Mouse (Mus musculus): ENCODE measurements at regions not wholly inside any gene's neighbourhood (a gene's known extent, or its start where the extent isn't known, plus 50 kb on each side); places are given as distances from the start of the nearest gene placed in this dataset.

DNA sequence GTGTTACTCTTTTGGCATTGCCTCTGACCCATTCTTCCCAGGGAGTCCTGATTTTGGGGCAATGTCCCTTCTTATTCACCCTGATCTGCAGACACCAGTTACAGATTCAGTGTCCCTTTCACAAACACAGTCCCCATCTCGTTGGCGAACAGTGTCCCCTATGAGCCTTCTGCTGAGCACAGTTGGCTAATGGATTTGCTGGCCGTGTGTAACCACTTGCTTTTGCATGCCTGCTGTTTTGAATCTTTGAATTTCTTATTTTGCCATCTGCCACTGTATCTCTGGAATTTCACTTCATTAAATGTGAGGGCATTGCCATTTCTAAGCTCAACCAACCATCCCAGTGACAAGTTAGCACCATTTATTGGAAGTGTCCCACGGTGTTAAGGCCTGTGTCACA is 368.5 kb upstream of the Id4 start:
- DNase-seq = no peak

DNA sequence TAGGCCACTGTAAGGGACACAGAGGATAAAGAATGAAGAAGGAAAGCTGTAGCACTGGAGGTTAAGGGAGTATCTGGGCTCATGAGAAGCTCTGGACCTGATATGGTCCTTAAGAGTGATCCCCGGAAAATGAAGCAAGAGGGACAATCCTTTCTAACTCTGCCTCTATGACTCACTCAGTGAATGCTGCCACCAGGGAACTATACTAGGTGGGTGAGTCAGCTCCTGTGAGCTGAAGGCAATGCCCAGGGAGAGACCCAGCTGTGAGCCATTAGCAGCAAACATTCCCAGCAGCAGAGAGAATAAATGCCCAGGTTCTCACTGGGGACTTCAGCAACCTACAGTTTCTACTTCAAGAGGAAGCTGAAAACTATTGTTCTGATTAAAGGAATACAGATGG is 366.7 kb upstream of the Id4 start:
- DNase-seq = no peak

DNA sequence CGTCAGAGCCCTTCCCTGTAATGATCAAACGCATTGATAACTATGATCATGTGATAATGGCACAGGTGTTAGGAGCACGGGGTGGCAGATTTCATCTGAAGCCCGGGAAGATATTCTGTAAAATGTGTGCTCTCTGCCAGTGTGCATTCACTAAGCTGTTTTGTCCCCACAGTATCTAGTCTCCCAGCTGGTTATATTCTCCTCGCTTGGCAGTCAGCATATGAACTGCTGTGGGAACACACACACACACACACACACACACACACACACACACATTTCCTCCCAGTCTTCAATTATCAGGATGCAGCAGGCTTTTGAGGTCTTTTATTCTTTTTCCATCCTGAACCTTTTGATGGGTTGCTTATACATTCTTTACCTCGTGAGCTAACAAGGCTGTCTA is 365.8 kb upstream of the Id4 start:
- no peak for DNase-seq

DNA sequence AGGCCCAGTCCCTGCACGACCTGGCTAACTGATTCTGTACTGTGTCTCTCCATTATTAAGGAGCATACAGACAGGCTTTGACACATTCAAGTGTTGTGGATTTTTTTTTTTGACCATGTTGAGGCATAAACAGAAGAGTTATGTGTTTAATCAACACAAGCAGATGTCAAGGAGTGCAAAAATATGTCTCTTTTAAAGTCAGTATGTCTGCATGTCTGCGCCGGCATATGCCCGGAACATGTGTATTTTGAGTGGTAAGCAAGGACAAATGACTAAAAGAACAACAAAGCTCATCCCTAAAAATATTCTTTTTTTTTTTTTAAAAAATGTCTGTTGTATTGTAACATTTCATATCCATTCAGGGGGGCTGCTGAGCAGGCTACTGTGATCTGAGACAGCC is 364.4 kb upstream of the Id4 start:
- no peak for DNase-seq

DNA sequence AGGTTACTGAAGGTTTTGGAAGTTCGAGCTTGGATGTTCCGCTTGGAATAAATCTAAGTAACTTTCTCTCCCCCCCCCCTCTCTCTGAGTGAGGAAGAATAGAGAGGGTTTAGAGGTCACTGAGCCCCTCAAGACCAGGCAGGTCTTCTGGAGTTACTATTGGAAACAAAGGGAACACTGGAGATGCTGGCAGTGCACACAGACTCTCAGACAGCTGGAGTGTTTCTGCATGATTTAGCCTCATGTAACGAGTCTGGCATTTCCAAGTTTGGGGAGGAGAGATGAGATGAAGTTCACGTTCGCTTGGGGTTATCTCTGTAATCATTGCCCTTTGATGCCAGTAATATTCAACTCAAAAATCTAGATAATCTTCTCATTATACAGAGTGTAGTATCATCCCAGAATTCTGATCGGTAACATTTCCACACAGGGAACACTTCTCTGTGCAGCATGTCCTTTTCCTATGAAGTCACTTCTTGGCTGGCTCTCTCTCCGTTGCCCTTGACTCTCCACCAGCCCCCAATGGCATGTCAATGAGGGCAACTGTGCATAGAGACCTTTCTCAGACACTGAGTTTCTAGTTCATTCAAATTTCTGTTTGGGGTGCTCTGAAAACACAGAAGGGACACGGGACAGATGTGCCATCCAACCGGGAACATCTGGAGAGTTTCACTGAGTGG is 351.0 kb upstream of the Id4 start:
- no peak for DNase-seq

DNA sequence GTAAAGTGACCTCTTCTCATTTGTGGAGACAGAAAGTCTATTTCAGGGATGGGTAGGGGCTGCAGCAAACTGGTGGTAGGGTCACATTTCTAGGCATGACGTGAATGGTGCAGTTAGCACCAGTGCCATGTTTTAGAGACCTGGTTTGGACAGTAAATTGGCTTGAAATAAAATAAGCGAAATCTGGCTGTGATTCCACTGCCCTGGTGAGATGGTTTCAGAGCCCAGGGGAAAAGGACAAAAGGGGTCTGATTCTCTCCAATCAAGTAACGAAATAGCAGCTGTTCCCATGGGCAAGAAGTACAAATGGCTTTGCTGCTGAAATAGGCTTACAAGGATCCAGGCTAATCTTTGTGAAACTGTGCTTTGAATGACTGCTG is 350.5 kb upstream of the Id4 start:
- DNase-seq = no peak

DNA sequence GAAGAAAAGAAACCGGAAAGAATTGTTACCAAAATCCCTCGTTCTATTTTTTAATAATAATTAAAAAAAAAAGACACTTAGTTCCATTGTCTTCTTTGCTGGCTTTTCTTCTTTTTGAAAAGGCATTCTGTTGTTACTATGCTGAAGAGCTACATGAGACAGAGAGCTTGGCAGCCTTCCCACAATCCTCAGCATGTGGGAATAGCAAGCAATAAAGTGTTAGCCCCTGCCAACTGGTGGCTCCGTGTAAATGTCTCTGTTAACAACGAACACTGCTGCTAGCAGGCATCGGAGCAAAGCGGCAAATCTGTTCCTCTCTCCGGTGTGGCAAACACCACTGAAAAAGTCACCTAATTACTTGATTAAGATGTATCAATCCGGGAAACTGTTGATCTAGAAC is 344.6 kb upstream of the Id4 start:
- DNase-seq = peak; percentile 18

DNA sequence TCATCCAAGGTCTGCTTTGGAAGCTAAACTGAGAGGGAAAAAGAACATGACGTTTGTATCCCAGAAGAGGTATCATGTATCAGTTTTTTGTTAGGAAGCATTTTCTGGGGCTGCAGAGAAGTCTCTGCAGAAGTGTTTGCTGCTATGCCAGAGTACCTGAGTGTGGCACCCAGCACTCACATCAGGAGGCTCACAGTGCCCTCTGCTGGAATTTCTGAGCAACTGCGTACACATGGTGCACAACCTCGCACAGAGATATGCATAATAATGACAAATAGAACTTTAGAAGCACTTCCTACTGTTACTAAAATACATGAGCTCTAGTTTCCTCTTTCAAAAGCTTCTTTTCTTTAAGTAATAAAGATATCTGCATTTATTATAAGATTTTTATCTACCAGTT is 343.7 kb upstream of the Id4 start:
- no peak for DNase-seq

DNA sequence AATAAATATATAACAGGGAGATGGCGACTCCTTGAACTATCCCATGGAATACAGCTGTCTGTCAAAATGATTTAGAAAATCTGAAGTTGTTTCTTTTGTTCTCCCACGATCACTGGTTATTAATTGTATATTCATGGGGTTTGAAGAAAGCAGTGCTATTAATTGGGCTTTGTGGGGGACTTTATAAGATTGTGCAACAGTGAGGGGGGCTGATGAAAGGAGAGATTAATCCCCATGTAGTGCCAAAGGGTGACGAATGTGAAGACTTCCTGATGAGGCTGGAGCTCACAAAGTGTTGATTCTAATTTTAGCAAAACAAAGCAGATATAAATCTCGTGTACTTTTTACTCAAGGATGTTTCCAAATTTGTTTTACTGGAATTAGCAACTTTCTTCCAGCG is 340.0 kb upstream of the Id4 start:
- DNase-seq = no peak

DNA sequence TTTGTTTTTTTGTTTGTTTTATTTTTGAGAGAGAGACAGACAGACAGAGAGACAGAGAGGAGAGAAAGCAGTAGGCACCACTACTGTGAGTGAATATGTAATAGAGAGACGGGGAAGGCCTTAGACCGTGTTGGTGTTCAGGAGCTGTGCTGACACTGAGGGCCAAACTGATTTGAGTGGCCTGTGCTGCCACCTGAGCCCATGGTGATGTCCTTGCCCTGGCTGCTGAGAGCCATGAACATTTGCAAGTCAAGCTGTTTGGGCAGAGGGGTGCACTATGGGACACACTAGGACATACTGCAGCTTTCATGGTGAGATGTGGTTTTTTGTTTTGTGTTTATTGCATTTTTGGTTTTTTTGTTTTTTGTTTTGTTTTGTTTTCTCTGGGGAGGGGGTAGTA is 320.3 kb upstream of the Id4 start:
- no peak for DNase-seq

DNA sequence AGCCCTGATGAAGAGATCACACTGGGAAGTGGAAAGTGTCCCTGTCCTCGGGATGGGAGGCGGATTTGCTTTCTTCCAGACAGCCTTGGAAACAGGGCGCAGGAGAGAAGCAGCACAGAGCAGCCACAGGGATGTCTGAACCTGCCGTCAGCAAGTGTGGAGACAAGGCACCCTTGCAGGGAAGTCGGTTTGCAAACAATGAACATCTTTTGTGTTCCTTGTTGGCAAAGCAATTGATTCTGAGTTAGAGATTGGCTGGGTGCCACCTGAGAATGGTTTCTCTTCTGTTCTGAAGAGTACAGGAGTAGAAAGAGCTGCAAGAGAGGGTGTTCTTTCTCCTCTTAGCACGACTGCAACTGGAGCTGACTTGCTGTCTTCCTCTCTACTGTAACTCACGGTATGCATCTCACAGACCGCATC is 318.6 kb upstream of the Id4 start:
- peak; percentile 9 for DNase-seq

DNA sequence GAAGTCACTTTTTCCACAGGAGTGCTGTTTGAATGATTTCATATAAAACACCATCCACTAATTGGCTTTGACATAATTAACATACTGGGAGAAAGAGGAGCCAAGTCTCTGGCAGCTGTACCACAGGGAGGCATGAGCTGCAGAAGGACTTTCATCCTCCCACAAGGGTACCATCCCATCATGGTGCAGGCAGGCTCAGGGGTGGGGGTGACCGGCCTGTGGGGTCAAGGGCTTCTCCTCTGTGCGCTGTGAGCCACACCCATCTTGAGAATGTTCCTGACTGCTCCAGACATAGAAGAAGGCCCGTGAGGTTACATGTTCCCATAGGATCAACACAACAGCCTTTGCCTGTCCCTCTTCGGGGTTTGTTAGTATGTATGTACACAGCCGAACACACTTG is 317.4 kb upstream of the Id4 start:
- no peak for DNase-seq

DNA sequence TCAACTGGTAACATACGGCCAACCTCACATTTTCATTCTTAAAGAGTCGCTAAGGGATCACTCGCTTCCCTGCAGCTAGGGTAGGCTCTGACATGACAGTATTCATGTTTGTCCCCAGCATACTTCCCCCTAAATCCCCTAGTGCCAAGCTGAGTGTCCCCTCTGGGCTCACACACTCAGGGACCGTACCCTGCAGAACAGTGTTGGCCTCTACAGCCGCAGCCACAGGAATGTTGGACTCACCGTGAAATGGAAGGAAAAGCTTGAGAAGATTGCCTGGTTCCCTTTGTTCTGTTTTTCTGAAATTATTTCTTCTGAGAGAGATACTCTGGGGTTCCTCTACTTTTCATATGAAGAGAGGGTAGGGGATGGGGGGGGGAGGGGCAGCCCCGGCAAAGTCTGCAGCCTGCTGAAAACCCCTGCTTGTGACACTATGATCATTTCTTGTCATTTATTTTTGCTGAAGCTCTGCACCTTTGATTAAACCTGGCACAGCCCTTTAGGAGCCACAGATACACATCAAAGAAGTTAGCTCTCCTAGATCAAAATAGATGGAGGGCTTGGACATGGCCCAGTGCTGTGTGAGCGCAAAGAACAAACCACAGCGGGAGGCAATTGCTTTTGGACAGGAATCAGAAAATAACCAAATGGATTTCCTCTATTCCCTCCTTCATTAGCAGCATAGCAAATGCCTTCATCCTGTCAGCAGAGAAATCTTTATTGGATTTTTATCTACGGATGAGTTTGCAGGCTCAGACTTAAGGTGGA is 312.7 kb upstream of the Id4 start:
- DNase-seq = peak; percentile 4

DNA sequence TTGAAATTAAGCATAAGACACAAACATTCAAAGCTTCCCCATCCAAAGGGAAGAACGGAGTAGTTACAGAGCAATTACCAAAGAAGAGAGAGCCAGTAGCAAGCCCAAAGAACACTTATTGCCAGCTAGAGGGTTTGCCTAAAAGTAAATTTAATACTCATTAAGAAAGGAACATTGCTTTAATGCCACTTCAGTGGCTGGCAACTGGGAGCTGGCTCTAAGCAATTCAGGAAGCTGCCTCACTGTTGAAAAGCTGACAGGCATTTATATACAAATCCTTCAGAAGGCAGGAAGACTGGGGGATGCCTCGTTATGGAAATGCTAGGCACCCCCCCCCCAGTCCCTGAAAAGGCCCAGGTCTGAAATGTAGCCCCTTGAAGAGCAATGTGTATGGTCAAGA is 310.6 kb upstream of the Id4 start:
- no peak for DNase-seq

DNA sequence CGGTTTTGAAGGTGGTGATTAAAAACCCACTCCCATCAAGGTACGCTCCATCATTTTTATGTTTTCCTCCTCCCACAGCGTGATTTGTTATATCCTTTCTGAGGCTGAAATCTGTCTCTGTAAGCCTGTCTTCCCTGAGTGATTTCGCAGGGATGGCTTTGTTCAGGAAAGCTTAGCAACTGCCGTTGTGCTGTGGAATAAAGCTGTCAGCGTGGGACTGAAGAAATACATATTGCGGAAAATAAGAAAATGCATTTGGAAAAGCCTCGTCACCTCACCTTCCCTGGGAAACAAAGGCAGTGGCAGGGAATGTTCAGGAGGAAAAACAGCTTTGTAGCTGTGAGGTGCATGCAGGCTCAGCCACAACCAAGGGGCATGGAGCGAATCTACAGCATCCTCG is 310.0 kb upstream of the Id4 start:
- DNase-seq = no peak

DNA sequence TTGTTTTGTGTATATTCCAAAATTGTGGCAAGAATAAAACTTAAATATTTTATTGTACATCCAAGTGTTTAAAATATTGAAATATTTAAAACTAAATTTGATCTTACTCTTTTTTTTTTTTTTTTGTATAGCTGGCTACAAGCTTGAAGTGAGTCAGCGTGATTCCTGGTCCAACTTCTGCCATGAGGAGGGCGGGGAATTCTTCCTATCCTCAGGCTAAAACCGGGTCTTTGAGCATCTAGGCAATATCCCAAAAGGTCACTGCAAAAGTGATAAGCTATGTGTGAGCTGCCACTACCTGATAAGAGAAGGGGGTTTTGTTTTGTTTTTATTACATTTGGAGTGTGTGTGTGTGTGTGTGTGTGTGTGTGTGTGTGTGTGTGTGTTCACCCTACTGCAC is 308.1 kb upstream of the Id4 start:
- DNase-seq = no peak

DNA sequence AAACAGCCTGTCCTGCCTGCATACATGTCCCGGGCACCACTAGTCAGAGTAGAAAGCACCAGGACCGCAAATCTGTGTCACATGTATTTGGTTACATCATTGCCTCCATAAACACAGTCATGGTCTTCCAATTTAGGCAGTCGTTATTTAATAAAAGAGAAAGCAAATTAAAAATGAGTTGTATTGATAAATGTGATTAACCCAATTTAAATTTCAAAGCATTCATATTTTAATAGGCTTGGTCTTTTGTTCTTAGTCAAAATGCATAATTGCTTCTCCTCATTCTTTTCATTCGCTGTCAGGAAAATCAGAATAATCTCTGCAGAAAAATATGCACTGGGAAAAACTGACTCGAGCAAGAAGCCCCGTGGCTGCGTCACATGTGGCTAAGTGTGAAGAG is 307.3 kb upstream of the Id4 start:
- no peak for DNase-seq

DNA sequence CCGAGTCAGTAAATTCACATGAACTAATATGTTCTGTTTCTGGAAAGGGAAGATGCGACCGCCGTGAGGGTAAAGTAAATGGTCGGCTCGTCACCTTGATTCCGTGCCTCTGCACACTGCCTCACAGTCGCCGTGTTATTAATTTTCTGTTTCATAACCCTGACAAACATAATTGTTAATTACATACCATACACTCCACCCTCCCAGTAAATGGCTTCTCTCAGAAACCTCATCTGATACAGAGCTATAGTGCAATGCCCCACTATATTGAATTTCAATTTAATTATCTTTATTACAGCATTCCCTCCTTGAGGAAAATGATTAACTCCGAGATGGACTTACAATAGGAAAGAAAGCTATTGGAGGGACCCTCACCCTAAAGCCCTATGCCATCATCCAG is 305.5 kb upstream of the Id4 start:
- no peak for DNase-seq

DNA sequence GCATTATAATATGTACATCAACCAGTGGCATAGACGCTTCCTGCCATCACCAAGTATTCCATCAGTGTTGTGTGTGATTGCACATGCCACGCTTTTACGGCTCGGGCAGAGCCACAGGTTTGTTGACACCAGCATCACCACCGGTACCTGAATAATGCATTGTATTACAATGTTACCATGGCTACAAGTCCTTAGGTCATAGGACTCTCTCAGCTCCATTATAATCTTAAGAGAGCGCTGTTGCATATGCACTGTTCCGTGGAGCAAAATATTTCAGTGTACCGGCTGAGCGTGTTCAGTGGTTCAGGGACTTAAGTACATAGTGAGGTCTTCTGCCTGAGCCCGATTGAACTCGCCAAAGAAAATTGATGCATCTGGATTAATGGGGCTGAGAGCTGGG is 303.4 kb upstream of the Id4 start:
- no peak for DNase-seq

DNA sequence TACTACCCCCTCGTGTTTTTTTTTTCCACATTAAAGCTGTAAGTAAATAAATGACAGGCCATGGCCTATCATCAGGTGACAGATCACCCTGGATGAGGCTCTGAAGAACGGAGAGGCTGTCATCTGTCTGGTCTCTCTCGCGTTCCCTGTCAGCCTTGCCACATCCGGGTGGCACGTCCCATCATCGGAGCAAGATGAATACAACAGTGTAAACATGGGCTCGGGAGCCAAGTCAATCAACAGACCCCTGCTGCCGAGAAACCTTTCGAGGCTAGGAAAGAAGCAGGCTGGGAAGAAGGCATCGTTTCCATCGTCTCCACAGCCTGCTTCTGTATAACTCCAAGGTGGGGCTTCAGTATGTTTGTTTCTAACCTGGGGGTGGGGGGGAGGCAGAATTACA is 286.8 kb upstream of the Id4 start:
- no peak for DNase-seq

DNA sequence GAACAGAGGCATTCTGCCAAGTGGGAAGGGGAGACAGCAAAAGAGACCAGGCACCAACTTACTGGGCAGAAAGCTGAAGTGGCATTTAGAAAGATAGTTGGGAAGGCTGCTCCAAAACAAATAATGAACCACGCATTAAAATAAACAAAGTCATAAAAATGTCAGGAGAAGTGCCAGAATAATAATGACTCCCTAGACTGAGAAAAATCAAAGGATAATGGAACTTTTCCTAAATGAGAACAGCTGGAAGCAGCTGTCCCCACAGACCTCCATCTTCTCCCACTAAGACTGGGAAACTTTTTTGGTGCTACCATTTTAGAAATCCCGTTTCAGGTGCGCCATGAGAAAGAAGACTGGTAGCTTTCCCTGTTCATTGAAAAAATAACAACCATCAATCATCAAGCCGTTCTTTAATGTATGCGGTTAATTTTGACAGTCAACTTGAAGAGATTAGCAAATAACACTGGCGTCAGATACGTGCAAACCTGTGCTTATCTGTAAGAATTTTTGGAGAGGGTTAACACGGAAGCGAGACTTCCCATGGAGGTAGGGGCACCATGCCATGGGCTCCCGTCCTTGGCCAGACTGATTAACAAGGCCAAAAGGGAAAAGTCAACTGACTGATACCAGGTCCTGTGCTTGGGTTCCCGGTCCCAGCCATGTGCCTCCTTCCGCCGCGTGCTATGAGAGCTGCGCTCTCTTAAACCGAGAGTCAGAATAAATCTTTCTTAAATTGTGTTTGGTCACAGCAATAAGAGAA is 286.1 kb upstream of the Id4 start:
- peak; percentile 35 for DNase-seq

DNA sequence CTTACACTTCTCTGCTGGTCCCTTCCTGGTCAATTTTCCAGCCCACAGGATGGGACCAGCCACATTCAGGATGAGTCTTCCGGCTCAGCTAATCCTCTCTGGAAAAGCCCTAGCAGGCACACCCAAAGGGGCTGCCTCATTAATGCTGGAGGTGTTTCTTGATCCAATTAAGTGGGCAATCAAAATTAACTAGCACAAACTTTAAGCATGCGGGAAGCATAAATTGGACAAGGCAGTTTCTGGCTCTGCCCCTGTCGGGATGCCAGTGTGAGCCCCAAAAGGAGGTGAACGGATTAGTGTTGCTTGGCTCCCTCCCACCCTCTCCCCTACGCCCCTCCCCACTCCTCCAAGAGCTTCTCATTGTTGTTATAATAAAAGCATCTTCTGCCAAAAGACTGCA is 262.5 kb upstream of the Id4 start:
- DNase-seq = no peak

DNA sequence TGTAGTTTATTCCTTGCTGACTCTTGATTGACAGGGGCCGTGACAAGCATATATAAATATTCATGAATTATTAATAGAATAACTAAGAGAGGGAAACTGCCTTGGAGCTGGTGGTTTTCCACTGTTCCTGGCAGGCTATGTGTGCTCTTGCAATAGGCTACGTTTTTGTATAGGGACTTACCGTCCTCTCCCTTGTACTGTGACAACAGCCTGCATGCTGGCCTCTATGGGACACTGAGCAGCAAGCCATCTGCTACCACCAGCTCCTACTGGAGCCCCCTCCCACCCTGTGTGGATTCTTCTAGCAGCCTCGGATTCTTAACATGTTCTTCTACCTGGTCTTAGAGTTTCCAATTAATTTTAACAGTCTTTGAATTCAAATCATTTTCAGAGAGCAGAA is 261.6 kb upstream of the Id4 start:
- no peak for DNase-seq

DNA sequence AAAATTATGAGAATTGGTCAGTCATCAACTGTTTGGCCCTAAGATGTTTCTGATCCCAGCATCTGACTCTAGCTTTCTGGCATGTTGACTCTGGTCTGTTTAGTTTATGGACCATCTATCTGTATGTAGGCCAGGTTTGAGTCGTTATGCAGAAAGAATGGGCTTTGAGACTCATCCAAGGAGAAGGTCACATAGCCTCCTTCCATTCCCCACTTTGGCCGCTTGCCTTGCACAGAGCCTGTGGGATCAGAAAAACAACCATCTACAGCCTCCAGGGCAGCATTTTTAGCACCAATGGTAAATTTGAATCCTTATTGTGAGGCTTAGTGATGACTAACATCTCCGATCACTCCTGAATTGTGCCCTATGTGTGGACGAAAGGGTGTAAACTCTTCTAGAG is 257.9 kb upstream of the Id4 start:
- no peak for DNase-seq

Data from lung, postnatal 36 days (tissue).